Mouse (Mus musculus): ENCODE results near the gene Stk32c. TPM values are rescaled to one million over a fixed set of nuclear protein-coding genes. Genes with fewer than 3 reads are reported as not detected.

Gene Stk32c
- polyA plus RNA-seq, 1 experiment from 2014 or later: 0.07 TPM

Other genes starting within 250 kb of the Stk32c start
- gene Dpysl4, start 127.3 kb downstream of the Stk32c start, polyA plus RNA-seq (2015; fragmentation: Nextera tagmentation; extraction: Ambion mirVana): 1.6 and 2.5 TPM in 2 replicates
- 2.8 and 4.1 TPM in 2 replicates for gene Lrrc27, start 319 bp downstream of the Stk32c start, polyA plus RNA-seq (2015; fragmentation: Nextera tagmentation; extraction: Ambion mirVana)
- 7.0 and 8.1 TPM in 2 replicates for gene Pwwp2b, start 35.2 kb upstream of the Stk32c start, polyA plus RNA-seq (2015; fragmentation: Nextera tagmentation; extraction: Ambion mirVana)
- 47.4 and 54.8 TPM in 2 replicates for gene Inpp5a, start 175.8 kb upstream of the Stk32c start, polyA plus RNA-seq (2015; fragmentation: Nextera tagmentation; extraction: Ambion mirVana)